Mouse (Mus musculus): ENCODE measurements around the gene H3f3b.

GRCm38 (mm10) chr11:116028177-116028865 lies 559 bp upstream of the H3f3b start:
- no peak for TF ChIP-seq CTCF (conservative IDR thresholded peaks at IDR 0.05; ENCODE audit: low read length)
- no peak for TF ChIP-seq NANOG (IDR thresholded peaks at IDR 0.05; ENCODE audit: borderline replicate concordance, low read length)
